Mouse (Mus musculus): ENCODE data around the gene Eps8. TPM values are rescaled to one million over a fixed set of nuclear protein-coding genes. Genes with fewer than 3 reads are reported as not detected.

The Eps8 gene
- polyA plus RNA-seq, 1 experiment: 17.7 TPM

GRCm38 (mm10) chr6:137557671-137558070 is 97.0 kb downstream of the Eps8 start:
- TF ChIP-seq EP300 (IDR thresholded peaks at IDR 0.05; ENCODE audit: insufficient read depth, low read depth, low read length) (no peak), POLR2A (IDR thresholded peaks at IDR 0.05; ENCODE audit: insufficient read depth, low read length) (no peak), CTCF (IDR thresholded peaks at IDR 0.05; ENCODE audit: low read depth, low read length) (no peak)
- Histone ChIP-seq H3K36me3 (ENCODE audit: control insufficient read depth, insufficient read depth, low read length, poor library complexity, severe bottlenecking) (no peaks in the 10 kb centered on the region), H3K9ac (ENCODE audit: low read depth, poor library complexity, severe bottlenecking) (no peak overlapping the region), H3K27me3 (ENCODE audit: control insufficient read depth, insufficient read depth, low read length, poor library complexity, severe bottlenecking) (no peaks in the 10 kb centered on the region), H3K4me3 (ENCODE audit: low read depth, low read length) (no peak overlapping the region), H3K27ac (ENCODE audit: insufficient read depth, low read length) (no peak overlapping the region), H3K9me3 (replicated peaks; ENCODE audit: control insufficient read depth, insufficient read depth, low read length, poor library complexity, severe bottlenecking) (no peaks in the 10 kb centered on the region), H3K4me1 (ENCODE audit: control insufficient read depth, insufficient read depth, low read length) (peaks cover 6% of the 10 kb centered on the region)

GRCm38 (mm10) chr6:137557159-137557558 is 97.5 kb downstream of the Eps8 start:
- no peak overlapping the region for H3K27ac ChIP-seq (ENCODE audit: insufficient read depth, low read length)

GRCm38 (mm10) chr6:137556636-137557035 is 98.0 kb downstream of the Eps8 start:
- Histone ChIP-seq H3K27me3 (ENCODE audit: control insufficient read depth, insufficient read depth, low read length, poor library complexity, severe bottlenecking) (no peaks in the 10 kb centered on the region), H3K4me3 (ENCODE audit: low read depth, low read length) (no peak overlapping the region), H3K9ac (ENCODE audit: low read depth, poor library complexity, severe bottlenecking) (no peak overlapping the region), H3K4me1 (ENCODE audit: control insufficient read depth, insufficient read depth, low read length) (peaks cover 3% of the 10 kb centered on the region), H3K36me3 (ENCODE audit: control insufficient read depth, insufficient read depth, low read length, poor library complexity, severe bottlenecking) (no peaks in the 10 kb centered on the region), H3K9me3 (replicated peaks; ENCODE audit: control insufficient read depth, insufficient read depth, low read length, poor library complexity, severe bottlenecking) (no peaks in the 10 kb centered on the region), H3K27ac (ENCODE audit: insufficient read depth, low read length) (no peak overlapping the region)
- TF ChIP-seq EP300 (IDR thresholded peaks at IDR 0.05; ENCODE audit: insufficient read depth, low read depth, low read length) (no peak), CTCF (IDR thresholded peaks at IDR 0.05; ENCODE audit: low read depth, low read length) (no peak), POLR2A (IDR thresholded peaks at IDR 0.05; ENCODE audit: insufficient read depth, low read length) (no peak)

More at GRCm38 (mm10) chr6:137557159-137557558, 97.5 kb downstream of the Eps8 start:
- no peak for TF ChIP-seq CTCF (IDR thresholded peaks at IDR 0.05; ENCODE audit: low read depth, low read length)
- TF ChIP-seq POLR2A (IDR thresholded peaks at IDR 0.05; ENCODE audit: insufficient read depth, low read length): no peak
- Histone ChIP-seq H3K9me3 (replicated peaks; ENCODE audit: control insufficient read depth, insufficient read depth, low read length, poor library complexity, severe bottlenecking) (no peaks in the 10 kb centered on the region), H3K4me3 (ENCODE audit: low read depth, low read length) (no peak overlapping the region), H3K4me1 (ENCODE audit: control insufficient read depth, insufficient read depth, low read length) (peaks cover 6% of the 10 kb centered on the region), H3K9ac (ENCODE audit: low read depth, poor library complexity, severe bottlenecking) (no peak overlapping the region), H3K27me3 (ENCODE audit: control insufficient read depth, insufficient read depth, low read length, poor library complexity, severe bottlenecking) (no peaks in the 10 kb centered on the region), H3K36me3 (ENCODE audit: control insufficient read depth, insufficient read depth, low read length, poor library complexity, severe bottlenecking) (no peaks in the 10 kb centered on the region)

- H3K27me3 ChIP-seq (ENCODE audit: control insufficient read depth, insufficient read depth, low read length, poor library complexity, severe bottlenecking): no peaks in the 10 kb centered on the region
- H3K9me3 ChIP-seq (replicated peaks; ENCODE audit: control insufficient read depth, insufficient read depth, low read length, poor library complexity, severe bottlenecking): peaks cover 18% of the 10 kb centered on the region
- H3K4me3 ChIP-seq (ENCODE audit: low read depth, low read length): no peak overlapping the region
- H3K9ac ChIP-seq (ENCODE audit: low read depth, poor library complexity, severe bottlenecking): no peak overlapping the region
- H3K36me3 ChIP-seq (ENCODE audit: control insufficient read depth, insufficient read depth, low read length, poor library complexity, severe bottlenecking): peaks cover 8% of the 10 kb centered on the region
- no peak for TF ChIP-seq EP300 (IDR thresholded peaks at IDR 0.05; ENCODE audit: insufficient read depth, low read depth, low read length)
- TF ChIP-seq CTCF (IDR thresholded peaks at IDR 0.05; ENCODE audit: low read depth, low read length): no peak
- TF ChIP-seq POLR2A (IDR thresholded peaks at IDR 0.05; ENCODE audit: insufficient read depth, low read length): no peak
- no peak overlapping the region for H3K27ac ChIP-seq (ENCODE audit: insufficient read depth, low read length)
- H3K4me1 ChIP-seq (ENCODE audit: control insufficient read depth, insufficient read depth, low read length): no peaks in the 10 kb centered on the region
These were observed 104.5 kb downstream of the Eps8 start for GRCm38 (mm10) chr6:137550181-137550580.

- Histone ChIP-seq H3K9ac (ENCODE audit: low read depth, poor library complexity, severe bottlenecking) (no peak overlapping the region), H3K9me3 (replicated peaks; ENCODE audit: control insufficient read depth, insufficient read depth, low read length, poor library complexity, severe bottlenecking) (peaks cover 31% of the 10 kb centered on the region), H3K27ac (ENCODE audit: insufficient read depth, low read length) (no peak overlapping the region), H3K36me3 (ENCODE audit: control insufficient read depth, insufficient read depth, low read length, poor library complexity, severe bottlenecking) (peaks cover 8% of the 10 kb centered on the region), H3K4me1 (ENCODE audit: control insufficient read depth, insufficient read depth, low read length) (no peaks in the 10 kb centered on the region), H3K4me3 (ENCODE audit: low read depth, low read length) (no peak overlapping the region), H3K27me3 (ENCODE audit: control insufficient read depth, insufficient read depth, low read length, poor library complexity, severe bottlenecking) (no peaks in the 10 kb centered on the region)
- TF ChIP-seq POLR2A (IDR thresholded peaks at IDR 0.05; ENCODE audit: insufficient read depth, low read length): no peak
- no peak for TF ChIP-seq EP300 (IDR thresholded peaks at IDR 0.05; ENCODE audit: insufficient read depth, low read depth, low read length)
- TF ChIP-seq CTCF (IDR thresholded peaks at IDR 0.05; ENCODE audit: low read depth, low read length): no peak
These were observed 106.1 kb downstream of the Eps8 start for GRCm38 (mm10) chr6:137548613-137549012.

GRCm38 (mm10) chr6:137547555-137547954 is 107.1 kb downstream of the Eps8 start:
- Histone ChIP-seq H3K9ac (ENCODE audit: low read depth, poor library complexity, severe bottlenecking) (no peak overlapping the region), H3K4me1 (ENCODE audit: control insufficient read depth, insufficient read depth, low read length) (no peaks in the 10 kb centered on the region), H3K36me3 (ENCODE audit: control insufficient read depth, insufficient read depth, low read length, poor library complexity, severe bottlenecking) (peaks cover 8% of the 10 kb centered on the region), H3K27me3 (ENCODE audit: control insufficient read depth, insufficient read depth, low read length, poor library complexity, severe bottlenecking) (no peaks in the 10 kb centered on the region), H3K9me3 (replicated peaks; ENCODE audit: control insufficient read depth, insufficient read depth, low read length, poor library complexity, severe bottlenecking) (peaks cover 31% of the 10 kb centered on the region), H3K4me3 (ENCODE audit: low read depth, low read length) (no peak overlapping the region), H3K27ac (ENCODE audit: insufficient read depth, low read length) (no peak overlapping the region)
- TF ChIP-seq POLR2A (IDR thresholded peaks at IDR 0.05; ENCODE audit: insufficient read depth, low read length): no peak
- TF ChIP-seq CTCF (IDR thresholded peaks at IDR 0.05; ENCODE audit: low read depth, low read length): no peak
- TF ChIP-seq EP300 (IDR thresholded peaks at IDR 0.05; ENCODE audit: insufficient read depth, low read depth, low read length): no peak

All from ES-Bruce4 (cell line).